Mouse (Mus musculus) layer of hippocampus, adult 9-11 months (tissue): Measurements from ENCODE around the gene Zfp423.

Experiments
- DNase-seq: peaks from one replicate; pipeline ENCODE4 v3.0.0; 2022

The Zfp423 gene

GRCm38 (mm10) chr8:87959320-87959920, at the start of gene Zfp423:
Zfp423 (minus strand) TSS chr8:87959595.
- no peak for DNase-seq

GRCm38 (mm10) chr8:88006811-88007210, 47.4 kb upstream of the Zfp423 start:
- no peak for DNase-seq

- DNase-seq = no peak
Observed at GRCm38 (mm10) chr8:87984778-87985177, 25.4 kb upstream of the Zfp423 start.

- no peak for DNase-seq
Observed at GRCm38 (mm10) chr8:87984032-87984431, 24.6 kb upstream of the Zfp423 start.

- DNase-seq = no peak
Observed at GRCm38 (mm10) chr8:87982936-87983335, 23.5 kb upstream of the Zfp423 start.

- no peak for DNase-seq
Observed at GRCm38 (mm10) chr8:87975466-87975809, 16.0 kb upstream of the Zfp423 start.

GRCm38 (mm10) chr8:87974759-87975465, 15.5 kb upstream of the Zfp423 start:
- DNase-seq = no peak

- DNase-seq = no peak
Observed at GRCm38 (mm10) chr8:87974122-87974758, 14.8 kb upstream of the Zfp423 start.

GRCm38 (mm10) chr8:87967866-87968620, 8.6 kb upstream of the Zfp423 start:
- DNase-seq = no peak

GRCm38 (mm10) chr8:87967057-87967820, 7.8 kb upstream of the Zfp423 start:
- DNase-seq = no peak

- DNase-seq = no peak
Observed at GRCm38 (mm10) chr8:87962514-87963225, 3.3 kb upstream of the Zfp423 start.

- DNase-seq = no peak
Observed at GRCm38 (mm10) chr8:87961680-87962513, 2.5 kb upstream of the Zfp423 start.

GRCm38 (mm10) chr8:87961108-87961507, 1.7 kb upstream of the Zfp423 start:
- no peak for DNase-seq

- peak; percentile 44 for DNase-seq
Observed at GRCm38 (mm10) chr8:87960061-87960749, 810 bp upstream of the Zfp423 start.

- DNase-seq = no peak
Observed at GRCm38 (mm10) chr8:87958451-87959319, 710 bp downstream of the Zfp423 start.

- DNase-seq = no peak
Observed at GRCm38 (mm10) chr8:87957871-87958450, 1.4 kb downstream of the Zfp423 start.

GRCm38 (mm10) chr8:87956001-87956400, 3.4 kb downstream of the Zfp423 start:
- DNase-seq = no peak

GRCm38 (mm10) chr8:87953473-87953872, 5.9 kb downstream of the Zfp423 start:
- no peak for DNase-seq

- DNase-seq = no peak
Observed at GRCm38 (mm10) chr8:87952298-87952697, 7.1 kb downstream of the Zfp423 start.
